Mouse (Mus musculus): Measurements from ENCODE around the gene Pax2.

DNA sequence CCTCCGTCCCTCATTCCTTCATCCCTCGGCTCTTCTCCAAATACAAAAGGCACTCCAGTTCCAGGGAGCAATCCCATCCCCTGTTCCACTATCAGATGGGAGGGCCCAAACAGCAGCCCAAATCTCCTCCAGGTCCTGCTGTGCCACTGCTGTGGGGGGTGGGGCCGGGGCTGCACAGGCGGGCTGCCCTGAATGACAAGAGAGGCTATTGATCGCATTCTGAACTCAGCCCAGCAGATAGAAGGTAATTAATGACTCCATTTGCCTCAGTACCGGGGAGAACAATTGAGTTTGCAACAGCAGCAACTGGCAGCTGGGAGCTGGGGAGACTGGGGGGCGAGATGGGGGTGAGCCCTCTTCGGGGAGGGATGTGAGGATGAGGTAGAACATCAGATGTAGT, 52.9 kb downstream of the Pax2 start:
- TF ChIP-seq POLR2A (IDR thresholded peaks at IDR 0.05; ENCODE audit: low read depth, low read length) (no peak), CTCF (conservative IDR thresholded peaks at IDR 0.05; ENCODE audit: insufficient read depth, insufficient read length, low read depth, low read length) (no peak)

Data from kidney, adult 2 months (tissue).